Mouse (Mus musculus): ENCODE measurements around the gene Armh2. TPM values are rescaled to one million over a fixed set of nuclear protein-coding genes. Genes with fewer than 3 reads are reported as not detected.

Armh2 gene
- total RNA-seq (2014; fragmentation: Nextera tagmentation), result not detected in 2 replicates
- not detected in 2 replicates for total RNA-seq (2017)

- ATAC-seq (replicated peaks; ENCODE audit: poor library complexity, severe bottlenecking), result no peak
These were observed at the start of gene Armh2 for GRCm38 (mm10) chr13:24741028-24741427. Gene Armh2, plus strand, starts transcription at chr13:24741232.

GRCm38 (mm10) chr13:24693312-24693711 lies 47.7 kb upstream of the Armh2 start:
- ATAC-seq (replicated peaks; ENCODE audit: poor library complexity, severe bottlenecking), result no peak

- peak; percentile 90 for ATAC-seq (replicated peaks; ENCODE audit: poor library complexity, severe bottlenecking)
These were observed 42.3 kb upstream of the Armh2 start for GRCm38 (mm10) chr13:24698746-24699145.

- no peak for ATAC-seq (replicated peaks; ENCODE audit: poor library complexity, severe bottlenecking)
These were observed 38.9 kb upstream of the Armh2 start for GRCm38 (mm10) chr13:24702128-24702527.

- no peak for ATAC-seq (replicated peaks; ENCODE audit: poor library complexity, severe bottlenecking)
These were observed 31.2 kb upstream of the Armh2 start for GRCm38 (mm10) chr13:24709656-24710396.

GRCm38 (mm10) chr13:24710968-24711367 lies 30.1 kb upstream of the Armh2 start:
- peak; percentile 92 for ATAC-seq (replicated peaks; ENCODE audit: poor library complexity, severe bottlenecking)

- ATAC-seq (replicated peaks; ENCODE audit: poor library complexity, severe bottlenecking), result no peak
These were observed 28.4 kb upstream of the Armh2 start for GRCm38 (mm10) chr13:24712581-24713130.

GRCm38 (mm10) chr13:24713434-24714000 lies 27.5 kb upstream of the Armh2 start:
- peak; percentile 43; the same call in 1 of the 2 replicates for ATAC-seq (replicated peaks; ENCODE audit: poor library complexity, severe bottlenecking)

GRCm38 (mm10) chr13:24714360-24714885 lies 26.6 kb upstream of the Armh2 start:
- no peak for ATAC-seq (replicated peaks; ENCODE audit: poor library complexity, severe bottlenecking)

- no peak for ATAC-seq (replicated peaks; ENCODE audit: poor library complexity, severe bottlenecking)
These were observed 25.4 kb upstream of the Armh2 start for GRCm38 (mm10) chr13:24715601-24716000.

GRCm38 (mm10) chr13:24716441-24716840 lies 24.6 kb upstream of the Armh2 start:
- ATAC-seq (replicated peaks; ENCODE audit: poor library complexity, severe bottlenecking), result no peak

GRCm38 (mm10) chr13:24717677-24718076 lies 23.4 kb upstream of the Armh2 start:
- no peak for ATAC-seq (replicated peaks; ENCODE audit: poor library complexity, severe bottlenecking)

GRCm38 (mm10) chr13:24721502-24721901 lies 19.5 kb upstream of the Armh2 start:
- ATAC-seq (replicated peaks; ENCODE audit: poor library complexity, severe bottlenecking), result no peak

GRCm38 (mm10) chr13:24723699-24724394 lies 17.2 kb upstream of the Armh2 start:
- ATAC-seq (replicated peaks; ENCODE audit: poor library complexity, severe bottlenecking), result no peak

- ATAC-seq (replicated peaks; ENCODE audit: poor library complexity, severe bottlenecking), result no peak
These were observed 16.7 kb upstream of the Armh2 start for GRCm38 (mm10) chr13:24724395-24724759.

GRCm38 (mm10) chr13:24729128-24729527 lies 11.9 kb upstream of the Armh2 start:
- no peak for ATAC-seq (replicated peaks; ENCODE audit: poor library complexity, severe bottlenecking)

- no peak for ATAC-seq (replicated peaks; ENCODE audit: poor library complexity, severe bottlenecking)
These were observed 6.5 kb upstream of the Armh2 start for GRCm38 (mm10) chr13:24734502-24734901.

- ATAC-seq (replicated peaks; ENCODE audit: poor library complexity, severe bottlenecking), result no peak
These were observed 5.4 kb upstream of the Armh2 start for GRCm38 (mm10) chr13:24735608-24736131.

- ATAC-seq (replicated peaks; ENCODE audit: poor library complexity, severe bottlenecking), result no peak
These were observed 6.8 kb downstream of the Armh2 start for GRCm38 (mm10) chr13:24747823-24748222.

GRCm38 (mm10) chr13:24750807-24751206 lies 9.8 kb downstream of the Armh2 start:
- ATAC-seq (replicated peaks; ENCODE audit: poor library complexity, severe bottlenecking), result no peak

GRCm38 (mm10) chr13:24751396-24751795 lies 10.4 kb downstream of the Armh2 start:
- ATAC-seq (replicated peaks; ENCODE audit: poor library complexity, severe bottlenecking), result no peak
